Mouse (Mus musculus): ENCODE results near the gene Tmem37. TPM values are rescaled to one million over a fixed set of nuclear protein-coding genes. Genes with fewer than 3 reads are reported as not detected.

Gene Tmem37
- polyA plus RNA-seq, 1 experiment from 2014 or later: 7.4 TPM

- H3K9ac ChIP-seq: peak overlapping the region; percentile 58; the same call in 1 of the 2 replicates
- ATAC-seq (ENCODE audit: insufficient read depth): no peak
- H3K27ac ChIP-seq (ENCODE audit: low read depth): no peak overlapping the region
These were observed 45.5 kb upstream of the Tmem37 start for GRCm38 (mm10) chr1:120119389-120119788.

GRCm38 (mm10) chr1:120118854-120119253 is 45.0 kb upstream of the Tmem37 start:
- H3K4me3 ChIP-seq (ENCODE audit: low read depth, low read length): no peak overlapping the region
- H3K9ac ChIP-seq: no peak overlapping the region; the same call in 1 of the 2 replicates
- H3K4me2 ChIP-seq: 0 out of 2 replicates have a peak overlapping the region, but pooled peaks have one; percentile 62
- no peak for ATAC-seq (ENCODE audit: insufficient read depth)
- no peak for DNase-seq
- peaks cover 43% of the 10 kb centered on the region for H3K36me3 ChIP-seq (ENCODE audit: insufficient read depth)
- TF ChIP-seq CTCF (IDR thresholded peaks at IDR 0.05; ENCODE audit: low read depth): no peak
- no peak overlapping the region for H3K27ac ChIP-seq (ENCODE audit: low read depth)
- H3K27me3 ChIP-seq (ENCODE audit: insufficient read depth, low read length): no peaks in the 10 kb centered on the region
- no peaks in the 10 kb centered on the region for H3K9me3 ChIP-seq (ENCODE audit: low read depth, low read length)
- WGBS: 84% methylated on average over 2 of the region's 2 CpGs
- peaks cover 5% of the 10 kb centered on the region; the same call in 1 of the 2 replicates for H3K4me1 ChIP-seq (ENCODE audit: insufficient read depth)

More at GRCm38 (mm10) chr1:120119389-120119788, 45.5 kb upstream of the Tmem37 start:
- no peak for DNase-seq
- TF ChIP-seq CTCF (IDR thresholded peaks at IDR 0.05; ENCODE audit: low read depth): no peak
- peak overlapping the region; percentile 62 for H3K4me2 ChIP-seq
- WGBS: 77% methylated on average over 4 of the region's 4 CpGs
- peak overlapping the region; percentile 59; the same call in 1 of the 2 replicates for H3K4me3 ChIP-seq (ENCODE audit: low read depth, low read length)
- H3K27me3 ChIP-seq (ENCODE audit: insufficient read depth, low read length): no peaks in the 10 kb centered on the region
- peaks cover 5% of the 10 kb centered on the region; the same call in 1 of the 2 replicates for H3K4me1 ChIP-seq (ENCODE audit: insufficient read depth)
- no peaks in the 10 kb centered on the region for H3K9me3 ChIP-seq (ENCODE audit: low read depth, low read length)
- peaks cover 38% of the 10 kb centered on the region for H3K36me3 ChIP-seq (ENCODE audit: insufficient read depth)

GRCm38 (mm10) chr1:120116106-120116505 is 42.2 kb upstream of the Tmem37 start:
- no peak for ATAC-seq (ENCODE audit: insufficient read depth)
- H3K9me3 ChIP-seq (ENCODE audit: low read depth, low read length): no peaks in the 10 kb centered on the region
- no peak overlapping the region for H3K9ac ChIP-seq
- no peak overlapping the region for H3K4me2 ChIP-seq
- WGBS: 85% methylated on average over 11 of the region's 11 CpGs
- H3K27ac ChIP-seq (ENCODE audit: low read depth): no peak overlapping the region
- no peaks in the 10 kb centered on the region for H3K27me3 ChIP-seq (ENCODE audit: insufficient read depth, low read length)
- peaks cover 5% of the 10 kb centered on the region; the same call in 1 of the 2 replicates for H3K4me1 ChIP-seq (ENCODE audit: insufficient read depth)
- TF ChIP-seq CTCF (IDR thresholded peaks at IDR 0.05; ENCODE audit: low read depth): no peak
- H3K4me3 ChIP-seq (ENCODE audit: low read depth, low read length): no peak overlapping the region
- peaks cover 62% of the 10 kb centered on the region for H3K36me3 ChIP-seq (ENCODE audit: insufficient read depth)
- no peak for DNase-seq

DNA sequence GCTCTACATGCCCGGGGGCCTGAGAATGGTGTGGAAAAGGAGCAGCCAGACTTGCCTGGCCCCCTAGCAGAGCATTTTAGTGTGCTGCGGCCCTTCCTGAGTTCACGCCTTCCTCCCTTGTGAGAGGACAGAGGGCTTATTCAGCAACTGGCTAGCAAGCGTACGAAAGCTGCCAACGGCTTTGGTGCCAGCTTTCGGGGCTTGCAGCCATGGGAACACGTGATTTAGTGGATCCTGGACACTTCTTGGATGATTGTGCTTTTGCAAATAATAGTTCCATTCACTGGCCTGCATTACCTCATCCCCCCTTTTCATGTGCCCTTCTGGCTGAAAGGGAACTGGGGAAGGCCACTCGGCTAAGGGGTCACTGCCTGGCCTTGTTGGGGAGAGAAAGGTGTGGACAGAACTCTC is 41.8 kb upstream of the Tmem37 start:
- Histone ChIP-seq H3K4me3 (ENCODE audit: low read depth, low read length) (no peak overlapping the region), H3K4me2 (no peak overlapping the region), H3K27me3 (ENCODE audit: insufficient read depth, low read length) (no peaks in the 10 kb centered on the region), H3K27ac (ENCODE audit: low read depth) (no peak overlapping the region), H3K36me3 (ENCODE audit: insufficient read depth) (peaks cover 62% of the 10 kb centered on the region), H3K9me3 (ENCODE audit: low read depth, low read length) (no peaks in the 10 kb centered on the region), H3K9ac (no peak overlapping the region), H3K4me1 (ENCODE audit: insufficient read depth) (peaks cover 5% of the 10 kb centered on the region; the same call in 1 of the 2 replicates)
- DNase-seq (no peak), ATAC-seq (ENCODE audit: insufficient read depth) (no peak)
- TF ChIP-seq CTCF (IDR thresholded peaks at IDR 0.05; ENCODE audit: low read depth): no peak
- 81% methylated on average over 9 of the region's 9 CpGs for WGBS

DNA sequence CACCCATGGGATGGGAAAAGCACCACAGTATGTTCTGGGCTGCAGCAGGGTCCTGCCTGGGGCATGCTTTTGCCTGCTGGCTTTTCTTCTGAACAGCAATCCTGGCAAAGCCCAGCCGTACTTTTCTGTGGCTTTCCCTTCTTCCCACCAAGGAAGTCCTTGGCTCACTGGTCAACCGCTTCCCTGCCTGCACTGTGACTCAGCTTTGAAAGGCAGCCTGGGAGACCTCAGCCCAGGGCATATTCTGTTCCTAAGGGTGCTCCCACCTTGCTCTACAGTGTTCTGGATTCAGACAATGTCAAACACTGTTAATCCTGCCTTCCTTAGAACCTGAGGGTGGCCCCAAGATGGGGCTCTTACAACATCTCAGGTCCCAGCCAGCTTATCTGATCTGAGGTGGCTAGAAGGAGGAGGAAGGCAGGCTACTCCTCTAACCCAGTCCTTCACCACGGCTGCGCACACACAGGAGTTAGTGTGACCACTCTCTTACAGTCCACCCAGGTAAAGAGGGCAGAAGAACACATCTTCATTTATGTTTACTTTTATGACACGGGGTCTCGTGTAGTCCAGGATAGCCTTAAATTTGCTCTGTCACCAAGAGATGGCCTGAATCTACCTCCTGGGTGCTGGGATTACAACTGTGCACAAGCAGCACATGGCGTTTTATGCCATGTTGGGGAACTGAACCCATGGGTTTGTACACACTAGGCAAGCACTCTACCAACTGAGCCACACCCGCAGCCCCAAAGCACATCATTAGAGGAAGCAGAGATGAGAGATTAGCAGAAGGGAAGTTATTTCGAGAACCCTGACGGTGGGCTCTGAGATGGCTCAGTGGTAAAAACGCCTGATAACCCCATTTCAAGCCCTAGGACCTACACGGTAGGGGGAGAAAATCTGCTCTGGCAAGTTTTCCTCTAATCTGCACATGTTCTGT is 38.6 kb upstream of the Tmem37 start:
- no peak overlapping the region for H3K4me2 ChIP-seq
- H3K4me3 ChIP-seq (ENCODE audit: low read depth, low read length): no peak overlapping the region
- no peaks in the 10 kb centered on the region for H3K27me3 ChIP-seq (ENCODE audit: insufficient read depth, low read length)
- 83% methylated on average over 12 of the region's 12 CpGs for WGBS
- no peak for TF ChIP-seq CTCF (IDR thresholded peaks at IDR 0.05; ENCODE audit: low read depth)
- H3K36me3 ChIP-seq (ENCODE audit: insufficient read depth): peaks cover 47% of the 10 kb centered on the region
- H3K27ac ChIP-seq (ENCODE audit: low read depth): no peak overlapping the region
- DNase-seq (no peak), ATAC-seq (ENCODE audit: insufficient read depth) (no peak)
- no peak overlapping the region for H3K9ac ChIP-seq
- no peaks in the 10 kb centered on the region for H3K4me1 ChIP-seq (ENCODE audit: insufficient read depth)
- H3K9me3 ChIP-seq (ENCODE audit: low read depth, low read length): no peaks in the 10 kb centered on the region

GRCm38 (mm10) chr1:120111766-120112165 is 37.9 kb upstream of the Tmem37 start:
- no peak overlapping the region for H3K4me2 ChIP-seq
- H3K9me3 ChIP-seq (ENCODE audit: low read depth, low read length): no peaks in the 10 kb centered on the region
- no peak overlapping the region for H3K4me3 ChIP-seq (ENCODE audit: low read depth, low read length)
- H3K36me3 ChIP-seq (ENCODE audit: insufficient read depth): peaks cover 43% of the 10 kb centered on the region
- WGBS: 85% methylated on average over 8 of the region's 8 CpGs
- no peak overlapping the region for H3K27ac ChIP-seq (ENCODE audit: low read depth)
- ATAC-seq (ENCODE audit: insufficient read depth) (no peak), DNase-seq (no peak)
- no peak overlapping the region for H3K9ac ChIP-seq
- no peaks in the 10 kb centered on the region for H3K4me1 ChIP-seq (ENCODE audit: insufficient read depth)
- no peaks in the 10 kb centered on the region for H3K27me3 ChIP-seq (ENCODE audit: insufficient read depth, low read length)
- TF ChIP-seq CTCF (IDR thresholded peaks at IDR 0.05; ENCODE audit: low read depth): no peak

- ATAC-seq (ENCODE audit: insufficient read depth): no peak
- no peaks in the 10 kb centered on the region for H3K9me3 ChIP-seq (ENCODE audit: low read depth, low read length)
- no peak overlapping the region for H3K27ac ChIP-seq (ENCODE audit: low read depth)
- no peaks in the 10 kb centered on the region for H3K27me3 ChIP-seq (ENCODE audit: insufficient read depth, low read length)
- H3K4me1 ChIP-seq (ENCODE audit: insufficient read depth): no peaks in the 10 kb centered on the region
- H3K4me3 ChIP-seq (ENCODE audit: low read depth, low read length): no peak overlapping the region
- DNase-seq: no peak
- H3K4me2 ChIP-seq: no peak overlapping the region
- TF ChIP-seq CTCF (IDR thresholded peaks at IDR 0.05; ENCODE audit: low read depth): no peak
- H3K9ac ChIP-seq: no peak overlapping the region
- WGBS: 86% methylated on average over 19 of the region's 19 CpGs
- H3K36me3 ChIP-seq (ENCODE audit: insufficient read depth): peaks cover 28% of the 10 kb centered on the region
These were observed 36.0 kb upstream of the Tmem37 start for GRCm38 (mm10) chr1:120109741-120110432.
